Mouse (Mus musculus): ENCODE data around the gene Diras1.
"Not testable (repeated sequence)": the region's sequence is repeated elsewhere in the genome, so short reads cannot be mapped to it uniquely, and the experiment has no call there.

The Diras1 gene

GRCm38 (mm10) chr10:80996501-80996900 lies 29.0 kb downstream of the Diras1 start:
- no peak for DNase-seq

- peak; percentile 85 for DNase-seq
These were observed 30.3 kb downstream of the Diras1 start for GRCm38 (mm10) chr10:80995091-80995632.

- DNase-seq, result no peak
These were observed 30.8 kb downstream of the Diras1 start for GRCm38 (mm10) chr10:80994621-80995020.

- no peak for DNase-seq
These were observed 32.2 kb downstream of the Diras1 start for GRCm38 (mm10) chr10:80993276-80993675.

- DNase-seq, result no peak
These were observed 33.5 kb downstream of the Diras1 start for GRCm38 (mm10) chr10:80991945-80992344.

GRCm38 (mm10) chr10:80991007-80991406 lies 34.5 kb downstream of the Diras1 start:
- DNase-seq, result no peak

- no peak for DNase-seq
These were observed 35.1 kb downstream of the Diras1 start for GRCm38 (mm10) chr10:80990406-80990805.

GRCm38 (mm10) chr10:80989854-80990253 lies 35.6 kb downstream of the Diras1 start:
- DNase-seq, result not testable (repeated sequence)

GRCm38 (mm10) chr10:80989446-80989845 lies 36.0 kb downstream of the Diras1 start:
- DNase-seq, result no peak

GRCm38 (mm10) chr10:80987709-80988441 lies 37.6 kb downstream of the Diras1 start:
- peak; percentile 70 for DNase-seq

- DNase-seq, result no peak
These were observed 38.7 kb downstream of the Diras1 start for GRCm38 (mm10) chr10:80986754-80987153.

- DNase-seq, result no peak
These were observed 39.3 kb downstream of the Diras1 start for GRCm38 (mm10) chr10:80985970-80986701.

- DNase-seq, result peak; percentile 57
These were observed 40.1 kb downstream of the Diras1 start for GRCm38 (mm10) chr10:80985241-80985969.

GRCm38 (mm10) chr10:80984223-80984622 lies 41.2 kb downstream of the Diras1 start:
- DNase-seq, result no peak

- no peak for DNase-seq
These were observed 43.1 kb downstream of the Diras1 start for GRCm38 (mm10) chr10:80982381-80982780.

- DNase-seq, result no peak
These were observed 43.8 kb downstream of the Diras1 start for GRCm38 (mm10) chr10:80981564-80982112.

GRCm38 (mm10) chr10:80975478-80975877 lies 50.0 kb downstream of the Diras1 start:
- DNase-seq, result no peak

- DNase-seq, result no peak
These were observed 51.7 kb downstream of the Diras1 start for GRCm38 (mm10) chr10:80973722-80974121.

- DNase-seq, result no peak
These were observed 53.1 kb downstream of the Diras1 start for GRCm38 (mm10) chr10:80972071-80972987.

GRCm38 (mm10) chr10:80971533-80971932 lies 53.9 kb downstream of the Diras1 start:
- no peak for DNase-seq

GRCm38 (mm10) chr10:80970159-80970558 lies 55.3 kb downstream of the Diras1 start:
- DNase-seq, result no peak

Measured in right cerebral cortex, adult 18-20 months (tissue).